Mouse (Mus musculus): Measurements from ENCODE around the gene Neurl1a.
"Not testable (repeated sequence)": the region's sequence is repeated elsewhere in the genome, so short reads cannot be mapped to it uniquely, and the experiment has no call there.

The Neurl1a gene

GRCm38 (mm10) chr19:47178431-47179271 lies at the start of gene Neurl1a:
TSS of gene Neurl1a (plus strand) at chr19:47178820.
- no peak for DNase-seq (ENCODE audit: low spot score in 2 of 2)

- DNase-seq (ENCODE audit: low spot score in 2 of 2): peak in 1 of 2 experiments; percentile 53
Observed at GRCm38 (mm10) chr19:47128835-47129234, 49.8 kb upstream of the Neurl1a start.

GRCm38 (mm10) chr19:47130551-47131125 lies 48.0 kb upstream of the Neurl1a start:
- DNase-seq (ENCODE audit: low spot score in 2 of 2): no peak

- peak; percentile 47 to 70 for DNase-seq (ENCODE audit: low spot score in 2 of 2)
Observed at GRCm38 (mm10) chr19:47133161-47133560, 45.5 kb upstream of the Neurl1a start.

- DNase-seq (ENCODE audit: low spot score in 2 of 2): no peak
Observed at GRCm38 (mm10) chr19:47135568-47135967, 43.1 kb upstream of the Neurl1a start.

GRCm38 (mm10) chr19:47136170-47136569 lies 42.5 kb upstream of the Neurl1a start:
- DNase-seq (ENCODE audit: low spot score in 2 of 2): no peak

- no peak for DNase-seq (ENCODE audit: low spot score in 2 of 2)
Observed at GRCm38 (mm10) chr19:47137051-47137581, 41.5 kb upstream of the Neurl1a start.

- peak; percentile 36 to 75 for DNase-seq (ENCODE audit: low spot score in 2 of 2)
Observed at GRCm38 (mm10) chr19:47137771-47138421, 40.7 kb upstream of the Neurl1a start, which contains the start of gene Calhm2. TSS of gene Calhm2 (minus strand) at chr19:47138294.

- DNase-seq (ENCODE audit: low spot score in 2 of 2): not testable (repeated sequence)
Observed at GRCm38 (mm10) chr19:47139611-47140010, 39.0 kb upstream of the Neurl1a start.

GRCm38 (mm10) chr19:47142438-47142837 lies 36.2 kb upstream of the Neurl1a start:
- no peak for DNase-seq (ENCODE audit: low spot score in 2 of 2)

GRCm38 (mm10) chr19:47144154-47144553 lies 34.5 kb upstream of the Neurl1a start, which contains the start of gene Calhm1:
TSS of gene Calhm1 (minus strand) at chr19:47144254.
- no peak for DNase-seq (ENCODE audit: low spot score in 2 of 2)

GRCm38 (mm10) chr19:47148267-47148847 lies 30.3 kb upstream of the Neurl1a start:
- no peak for DNase-seq (ENCODE audit: low spot score in 2 of 2)

- no peak for DNase-seq (ENCODE audit: low spot score in 2 of 2)
Observed at GRCm38 (mm10) chr19:47149854-47150253, 28.8 kb upstream of the Neurl1a start.

- DNase-seq (ENCODE audit: low spot score in 2 of 2): no peak
Observed at GRCm38 (mm10) chr19:47151332-47152061, 27.1 kb upstream of the Neurl1a start.

GRCm38 (mm10) chr19:47152062-47152369 lies 26.6 kb upstream of the Neurl1a start:
- DNase-seq (ENCODE audit: low spot score in 2 of 2): no peak

GRCm38 (mm10) chr19:47153767-47154166 lies 24.9 kb upstream of the Neurl1a start:
- no peak for DNase-seq (ENCODE audit: low spot score in 2 of 2)

- DNase-seq (ENCODE audit: low spot score in 2 of 2): no peak
Observed at GRCm38 (mm10) chr19:47157664-47158063, 21.0 kb upstream of the Neurl1a start, which contains the start of gene Calhm3. TSS of gene Calhm3 (minus strand) at chr19:47157764.

GRCm38 (mm10) chr19:47161669-47162068 lies 17.0 kb upstream of the Neurl1a start:
- no peak for DNase-seq (ENCODE audit: low spot score in 2 of 2)

GRCm38 (mm10) chr19:47163176-47163744 lies 15.4 kb upstream of the Neurl1a start:
- DNase-seq (ENCODE audit: low spot score in 2 of 2): no peak

- no peak for DNase-seq (ENCODE audit: low spot score in 2 of 2)
Observed at GRCm38 (mm10) chr19:47166758-47167157, 11.9 kb upstream of the Neurl1a start.

All from spleen, postnatal 4 days (tissue).